In genomic region chr6:112836712-112837111, GRCm38 (mm10) we compare ENCODE assay signal across 25 mouse cellular contexts.
A peak's percentile ranks its signal among the peaks of the same experiment; 100 is the strongest.
DNase-seq lines count a peak whose midpoint lies in the region; ATAC-seq and TF ChIP-seq lines count a peak whose summit lies in the region.
"Had no signal": no experiment of that assay in that cellular context is flagged by ENCODE, and none has a peak within 500 bp of the region (broad histone marks: within the 10 kb centered on the region; RNA-seq: fewer than 3 reads in every experiment).

No protein-coding gene starts in this region.

- H3K4me3 ChIP-seq in hindbrain, embryonic 12.5 days: no peak overlapping the region
- H3K4me3 ChIP-seq in hindbrain, embryonic 16.5 days (ENCODE audit: low read length): no peak overlapping the region
- no peak overlapping the region for H3K4me3 ChIP-seq in liver, embryonic 13.5 days (replicated peaks)
- H3K4me3 ChIP-seq in liver, postnatal 0 days (ENCODE audit: low read depth, low read length): no peak overlapping the region
- H3K4me3 ChIP-seq in neural tube, embryonic 13.5 days: no peak overlapping the region
- H3K4me3 ChIP-seq: embryonic facial prominence, embryonic 13.5 days; hindbrain, embryonic 15.5 days; kidney, embryonic 15.5 days; limb, embryonic 10.5 days; limb, embryonic 15.5 days; neural tube, embryonic 12.5 days had no signal

- H3K4me2 ChIP-seq in hindbrain, embryonic 12.5 days (replicated peaks): no peak overlapping the region
- H3K4me2 ChIP-seq in hindbrain, embryonic 16.5 days (ENCODE audit: low read length): no peak overlapping the region
- no peak overlapping the region for H3K4me2 ChIP-seq in liver, embryonic 13.5 days
- no peak overlapping the region for H3K4me2 ChIP-seq in liver, postnatal 0 days (ENCODE audit: low read depth, low read length)
- H3K4me2 ChIP-seq in neural tube, embryonic 13.5 days: no peak overlapping the region
- H3K4me2 ChIP-seq: embryonic facial prominence, embryonic 13.5 days; hindbrain, embryonic 15.5 days; kidney, embryonic 15.5 days; limb, embryonic 15.5 days; neural tube, embryonic 12.5 days had no signal

- no peak for TF ChIP-seq EP300 in liver, postnatal 0 days (IDR thresholded peaks at IDR 0.05; ENCODE audit: low read depth)

- H3K9ac ChIP-seq in hindbrain, embryonic 12.5 days: no peak overlapping the region
- H3K9ac ChIP-seq in hindbrain, embryonic 16.5 days (ENCODE audit: low read depth, low read length): no peak overlapping the region
- no peak overlapping the region for H3K9ac ChIP-seq in liver, embryonic 13.5 days
- H3K9ac ChIP-seq in liver, postnatal 0 days (replicated peaks): no peak overlapping the region
- no peak overlapping the region for H3K9ac ChIP-seq in neural tube, embryonic 13.5 days
- H3K9ac ChIP-seq: embryonic facial prominence, embryonic 13.5 days; forebrain, postnatal 0 days; hindbrain, embryonic 15.5 days; kidney, embryonic 15.5 days; limb, embryonic 15.5 days; neural tube, embryonic 12.5 days had no signal

- H3K4me1 ChIP-seq in hindbrain, embryonic 12.5 days: peaks cover 80% of the 10 kb centered on the region
- H3K4me1 ChIP-seq in hindbrain, embryonic 16.5 days (ENCODE audit: control insufficient read depth, insufficient read depth, low read depth, low read length): peaks cover 44% of the 10 kb centered on the region
- peaks cover 13% of the 10 kb centered on the region for H3K4me1 ChIP-seq in liver, embryonic 13.5 days (replicated peaks)
- no peaks in the 10 kb centered on the region for H3K4me1 ChIP-seq in liver, postnatal 0 days (ENCODE audit: insufficient read depth)
- H3K4me1 ChIP-seq in neural tube, embryonic 13.5 days (replicated peaks): peaks cover 82% of the 10 kb centered on the region

- no peak for ATAC-seq in hindbrain, embryonic 12.5 days (ENCODE audit: low FRiP score)
- no peak for ATAC-seq in hindbrain, embryonic 16.5 days
- 0 out of 2 replicates have a peak, but pooled peaks have one; percentile 15 for ATAC-seq in liver, embryonic 13.5 days (ENCODE audit: low read depth)
- no peak for ATAC-seq in liver, postnatal 0 days
- ATAC-seq in neural tube, embryonic 13.5 days (ENCODE audit: low read depth): no peak
- peak; percentile 55; the same call in 1 of the 2 replicates for ATAC-seq in megakaryocyte progenitor cell, adult 5-6 weeks (replicated peaks; ENCODE audit: poor library complexity)
- ATAC-seq: CD4-positive, CD25-positive, alpha-beta regulatory T cell, adult 4 months; forebrain, postnatal 0 days had no signal

- WGBS in hindbrain, embryonic 12.5 days: 88% methylated on average over 4 of the region's 4 CpGs
- WGBS in hindbrain, embryonic 16.5 days: 62% methylated on average over 4 of the region's 4 CpGs
- 23% methylated on average over 4 of the region's 4 CpGs for WGBS in liver, embryonic 13.5 days (ENCODE audit: insufficient replicate concordance)
- 55% methylated on average over 4 of the region's 4 CpGs for WGBS in liver, postnatal 0 days (ENCODE audit: insufficient replicate concordance)
- WGBS in neural tube, embryonic 13.5 days: 86% methylated on average over 4 of the region's 4 CpGs

- TF ChIP-seq CTCF in liver, postnatal 0 days (IDR thresholded peaks at IDR 0.05; ENCODE audit: low read depth): no peak

- H3K36me3 ChIP-seq in hindbrain, embryonic 12.5 days: no peaks in the 10 kb centered on the region
- H3K36me3 ChIP-seq in hindbrain, embryonic 16.5 days (ENCODE audit: control insufficient read depth, insufficient read depth, low read length): no peaks in the 10 kb centered on the region
- H3K36me3 ChIP-seq in liver, embryonic 13.5 days: no peaks in the 10 kb centered on the region
- H3K36me3 ChIP-seq in liver, postnatal 0 days (replicated peaks; ENCODE audit: insufficient read depth, low read length): no peaks in the 10 kb centered on the region
- no peaks in the 10 kb centered on the region for H3K36me3 ChIP-seq in neural tube, embryonic 13.5 days
- H3K36me3 ChIP-seq: embryonic facial prominence, embryonic 13.5 days; hindbrain, embryonic 15.5 days; kidney, embryonic 15.5 days; limb, embryonic 10.5 days; limb, embryonic 15.5 days; neural tube, embryonic 12.5 days had no signal

- no peaks in the 10 kb centered on the region for H3K27me3 ChIP-seq in hindbrain, embryonic 12.5 days
- no peaks in the 10 kb centered on the region for H3K27me3 ChIP-seq in hindbrain, embryonic 16.5 days (replicated peaks; ENCODE audit: control insufficient read depth, insufficient read depth, low read length)
- H3K27me3 ChIP-seq in liver, embryonic 13.5 days: no peaks in the 10 kb centered on the region
- H3K27me3 ChIP-seq in liver, postnatal 0 days (ENCODE audit: insufficient read depth, low read length): no peaks in the 10 kb centered on the region
- H3K27me3 ChIP-seq in neural tube, embryonic 13.5 days: no peaks in the 10 kb centered on the region
- H3K27me3 ChIP-seq: embryonic facial prominence, embryonic 13.5 days; hindbrain, embryonic 15.5 days; kidney, embryonic 15.5 days; limb, embryonic 15.5 days; neural tube, embryonic 12.5 days had no signal

- no peaks in the 10 kb centered on the region for H3K9me3 ChIP-seq in hindbrain, embryonic 12.5 days (replicated peaks)
- H3K9me3 ChIP-seq in hindbrain, embryonic 16.5 days (ENCODE audit: control insufficient read depth, low read length): no peaks in the 10 kb centered on the region
- no peaks in the 10 kb centered on the region for H3K9me3 ChIP-seq in liver, embryonic 13.5 days (replicated peaks)
- no peaks in the 10 kb centered on the region for H3K9me3 ChIP-seq in liver, postnatal 0 days (ENCODE audit: low read length)
- no peaks in the 10 kb centered on the region for H3K9me3 ChIP-seq in neural tube, embryonic 13.5 days
- H3K9me3 ChIP-seq: embryonic facial prominence, embryonic 13.5 days; hindbrain, embryonic 15.5 days; kidney, embryonic 15.5 days; limb, embryonic 10.5 days; limb, embryonic 15.5 days; neural tube, embryonic 12.5 days had no signal

- H3K27ac ChIP-seq in hindbrain, embryonic 12.5 days: 0 out of 2 replicates have a peak overlapping the region, but pooled peaks have one; percentile 8
- no peak overlapping the region for H3K27ac ChIP-seq in hindbrain, embryonic 16.5 days (ENCODE audit: low read depth, low read length)
- H3K27ac ChIP-seq in liver, embryonic 13.5 days: no peak overlapping the region
- no peak overlapping the region for H3K27ac ChIP-seq in liver, postnatal 0 days (ENCODE audit: low read depth)
- peak overlapping the region; percentile 92; the same call in 1 of the 2 replicates for H3K27ac ChIP-seq in neural tube, embryonic 13.5 days (replicated peaks)
- H3K27ac ChIP-seq: embryonic facial prominence, embryonic 13.5 days; kidney, embryonic 15.5 days; limb, embryonic 10.5 days; limb, embryonic 15.5 days had no signal

- DNase-seq in liver, embryonic 13.5 days: no peak
- DNase-seq in liver, postnatal 0 days: no peak
- no peak for DNase-seq in neural tube, embryonic 10.5 days (ENCODE audit: extremely low spot score, low spot score)
- DNase-seq in testis, postnatal 14 days (ENCODE audit: low spot score): no peak
- DNase-seq: adrenal gland, postnatal 14 days; cerebellum, adult 11-12 months; cerebellum, adult 9-11 months; forebrain, postnatal 0 days; gastrocnemius, postnatal 14 days; heart, postnatal 14 days; kidney, adult 18-20 months; kidney, postnatal 25 days; lung, postnatal 36 days; retina, postnatal 1 day had no signal

Comparison
In these comparisons a context has a peak if more than half of its experiments do, and no peak if none do; other contexts are left out.
1. ATAC-seq: peak in liver, embryonic 13.5 days (single experiment) and megakaryocyte progenitor cell, adult 5-6 weeks (single experiment); none in hindbrain, embryonic 12.5 days (single experiment), hindbrain, embryonic 16.5 days (single experiment), liver, postnatal 0 days (single experiment) and neural tube, embryonic 13.5 days (single experiment).
2. H3K27ac ChIP-seq: peak in hindbrain, embryonic 12.5 days (single experiment) and neural tube, embryonic 13.5 days (single experiment); none in hindbrain, embryonic 16.5 days (single experiment), liver, embryonic 13.5 days (single experiment) and liver, postnatal 0 days (single experiment).